Mouse (Mus musculus): ENCODE data around the gene Hagh.
A peak's percentile ranks its signal among the peaks of the same experiment; 100 is the strongest.

The Hagh gene

GRCm38 (mm10) chr17:24850773-24851127 lies 10.8 kb downstream of the Hagh start:
- no peak for DNase-seq

GRCm38 (mm10) chr17:24851381-24852125 lies 11.6 kb downstream of the Hagh start:
- no peak for DNase-seq

GRCm38 (mm10) chr17:24855838-24856464 lies 16.0 kb downstream of the Hagh start:
- DNase-seq = no peak

GRCm38 (mm10) chr17:24856589-24856988 lies 16.6 kb downstream of the Hagh start:
- DNase-seq = no peak

GRCm38 (mm10) chr17:24857831-24858470 lies 18.0 kb downstream of the Hagh start:
- no peak for DNase-seq

GRCm38 (mm10) chr17:24858967-24859366 lies 19.0 kb downstream of the Hagh start:
- peak; percentile 52 for DNase-seq

GRCm38 (mm10) chr17:24860076-24860475 lies 20.1 kb downstream of the Hagh start:
- no peak for DNase-seq

GRCm38 (mm10) chr17:24861785-24862184 lies 21.8 kb downstream of the Hagh start:
- DNase-seq = no peak

GRCm38 (mm10) chr17:24865776-24866175 lies 25.8 kb downstream of the Hagh start, which contains the start of gene Igfals:
Gene Igfals, plus strand, starts transcription at chr17:24865997.
- no peak for DNase-seq

GRCm38 (mm10) chr17:24867914-24868313 lies 28.0 kb downstream of the Hagh start:
- DNase-seq = peak; percentile 61

- no peak for DNase-seq
Measured at GRCm38 (mm10) chr17:24873695-24874404, 33.9 kb downstream of the Hagh start.

GRCm38 (mm10) chr17:24874405-24874745 lies 34.4 kb downstream of the Hagh start:
- no peak for DNase-seq

- DNase-seq = no peak
Measured at GRCm38 (mm10) chr17:24874989-24875388, 35.0 kb downstream of the Hagh start.

- DNase-seq = no peak
Measured at GRCm38 (mm10) chr17:24877336-24878116, 37.6 kb downstream of the Hagh start.

- DNase-seq = no peak
Measured at GRCm38 (mm10) chr17:24878117-24878397, 38.1 kb downstream of the Hagh start.

- no peak for DNase-seq
Measured at GRCm38 (mm10) chr17:24878531-24878930, 38.6 kb downstream of the Hagh start.

GRCm38 (mm10) chr17:24881738-24882440 lies 41.9 kb downstream of the Hagh start:
- no peak for DNase-seq

GRCm38 (mm10) chr17:24884391-24884790 lies 44.4 kb downstream of the Hagh start:
- no peak for DNase-seq

GRCm38 (mm10) chr17:24885356-24886133 lies 45.6 kb downstream of the Hagh start:
- no peak for DNase-seq

- peak; percentile 100 for DNase-seq
Measured at GRCm38 (mm10) chr17:24886134-24886931, 46.4 kb downstream of the Hagh start, which contains the start of the genes Nubp2 and Spsb3. Gene Nubp2, minus strand, starts transcription at chr17:24886349. Gene Spsb3, plus strand, starts transcription at chr17:24886643.

GRCm38 (mm10) chr17:24886932-24887271 lies 47.0 kb downstream of the Hagh start:
- DNase-seq = no peak

Measured in layer of hippocampus, adult 9-11 months (tissue).